Mouse (Mus musculus) neural tube, embryonic 14.5 days (tissue): ENCODE measurements around the gene Cog5. TPM values are rescaled to one million over a fixed set of nuclear protein-coding genes. Genes with fewer than 3 reads are reported as not detected.

Source experiments
- ATAC-seq: fragments of 200-750 bp; cut with Nextera tagmentation; 2 replicates; pipeline ENCODE4 v1.8.0; 2017; ENCODE audit warnings: low read depth, mild to moderate bottlenecking, moderate TSS enrichment, moderate library complexity
- H3K27ac ChIP-seq: fragments of 300-500 bp; sonication (generic); 2 replicates; pipeline ENCODE4 v1.5.1; 2014; ENCODE audit warnings: low read depth, mild to moderate bottlenecking, control low read depth, low read length, moderate library complexity, mixed read lengths
- H3K27me3 ChIP-seq: fragments of 300-500 bp; sonication (generic); 2 replicates; pipeline ENCODE4 v1.6.1; 2014; ENCODE audit warnings: low read length; ENCODE audit not compliant: control insufficient read depth, insufficient read depth
- H3K36me3 ChIP-seq: fragments of 300-500 bp; sonication (generic); 2 replicates; pipeline ENCODE4 v1.6.1; 2014; ENCODE audit warnings: low read length, mixed read lengths; ENCODE audit not compliant: control insufficient read depth, insufficient read depth
- H3K4me1 ChIP-seq: fragments of 300-500 bp; sonication (generic); 2 replicates; pipeline ENCODE4 v1.6.1; 2014; ENCODE audit warnings: low read length; ENCODE audit not compliant: control insufficient read depth, insufficient read depth
- H3K4me2 ChIP-seq: fragments of 300-500 bp; sonication (generic); 2 replicates; pipeline ENCODE4 v1.6.1; 2014; ENCODE audit warnings: mild to moderate bottlenecking, low read depth, low read length, control low read depth
- H3K4me3 ChIP-seq: fragments of 300-500 bp; sonication (generic); 2 replicates; pipeline ENCODE4 v1.5.1; 2014; ENCODE audit warnings: low read depth, low read length, control low read depth, mixed read lengths
- H3K9ac ChIP-seq: fragments of 300-500 bp; sonication (generic); replicated peaks from 2 replicates; pipeline ENCODE4 v1.6.1; 2014; ENCODE audit warnings: low read depth, mild to moderate bottlenecking, control low read depth, low read length, mixed read lengths
- H3K9me3 ChIP-seq: fragments of 300-500 bp; sonication (generic); 2 replicates; pipeline ENCODE4 v1.6.1; 2016; ENCODE audit warnings: low read length; ENCODE audit not compliant: control insufficient read depth
- WGBS: fragments of 180-500 bp; shearing (Covaris S2); extraction: QIAGEN DNeasy Blood & Tissue Kit; methylation state at CpG from one replicate; pipeline ENCODE4 v1.1.7; 2014; 5-methylcytosine and 5-hydroxymethylcytosine counted together
- polyA plus RNA-seq: library from polyadenylated mRNA; unstranded; fragments of >200 nt; fragmentation: Nextera tagmentation; extraction: Ambion mirVana; gene quantifications from 2 replicates; pipeline ENCODE4 v1.2.1, GENCODE M21; 2014

Cog5 gene
- polyA plus RNA-seq, 1 experiment from 2014 or later = 40.1 TPM

DNA sequence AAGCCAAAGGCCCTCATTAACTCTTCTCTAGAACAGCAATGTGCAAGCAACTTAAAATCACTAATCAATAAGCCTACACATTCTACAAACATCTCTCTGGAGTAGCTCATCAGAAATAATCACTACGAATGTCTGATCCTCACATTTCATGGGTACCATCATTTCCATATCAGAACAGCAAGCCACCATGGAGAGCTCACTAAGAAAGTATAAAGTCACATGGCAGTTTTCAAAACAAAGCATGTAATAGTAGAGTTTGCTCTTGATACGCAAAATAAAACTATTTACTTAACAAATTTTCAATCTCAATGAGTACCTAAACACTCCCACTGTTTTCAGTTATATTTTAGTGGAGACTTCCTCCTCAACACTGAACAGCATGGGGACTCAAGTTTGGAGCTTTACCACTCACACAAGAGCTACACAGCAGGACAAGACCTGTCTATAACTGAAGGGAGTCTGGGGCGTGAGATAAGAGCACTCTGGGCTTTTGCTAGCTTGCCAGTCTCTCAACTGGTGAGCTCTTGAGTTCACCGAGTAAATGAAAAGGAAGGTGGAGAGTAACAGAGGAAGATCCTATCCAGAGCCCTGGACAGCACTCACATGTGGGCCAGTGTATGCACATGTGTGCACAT lies 288.5 kb downstream of the Cog5 start:
- 94% methylated on average over 4 of the region's 4 CpGs for WGBS
- ATAC-seq = no peak

DNA sequence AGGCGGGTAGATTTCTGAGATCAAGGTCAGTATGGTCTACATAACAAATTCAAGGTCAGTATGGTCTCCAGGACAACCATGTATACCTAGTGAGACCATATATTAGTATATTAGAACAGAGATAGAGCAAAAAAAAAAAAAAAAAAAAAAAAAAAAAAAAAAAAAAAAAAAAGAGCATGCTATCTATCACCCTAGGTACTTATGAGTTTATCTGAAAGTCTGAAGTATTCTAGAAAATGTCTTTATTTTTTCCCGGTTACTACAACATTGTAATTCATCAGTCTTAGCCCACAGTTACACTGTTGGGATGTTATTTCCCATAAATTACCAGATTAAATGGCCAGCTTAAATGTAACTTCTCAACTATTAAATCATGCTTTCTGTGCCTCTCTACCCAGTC lies 289.7 kb downstream of the Cog5 start:
- no peak overlapping the region for H3K4me2 ChIP-seq
- no peak overlapping the region for H3K4me3 ChIP-seq
- H3K27ac ChIP-seq = no peak overlapping the region
- no peak overlapping the region for H3K9ac ChIP-seq
- ATAC-seq = no peak
- H3K9me3 ChIP-seq = no peaks in the 10 kb centered on the region
- no peaks in the 10 kb centered on the region for H3K4me1 ChIP-seq
- WGBS = 95% methylated on average over 2 of the region's 2 CpGs
- no peaks in the 10 kb centered on the region for H3K27me3 ChIP-seq
- H3K36me3 ChIP-seq = peaks cover 4% of the 10 kb centered on the region

More for the DNA sequence above, 288.5 kb downstream of the Cog5 start:
- Histone ChIP-seq H3K4me1 (no peaks in the 10 kb centered on the region), H3K27me3 (no peaks in the 10 kb centered on the region), H3K4me2 (no peak overlapping the region), H3K9me3 (no peaks in the 10 kb centered on the region), H3K9ac (no peak overlapping the region), H3K27ac (no peak overlapping the region), H3K36me3 (peaks cover 10% of the 10 kb centered on the region), H3K4me3 (no peak overlapping the region)

DNA sequence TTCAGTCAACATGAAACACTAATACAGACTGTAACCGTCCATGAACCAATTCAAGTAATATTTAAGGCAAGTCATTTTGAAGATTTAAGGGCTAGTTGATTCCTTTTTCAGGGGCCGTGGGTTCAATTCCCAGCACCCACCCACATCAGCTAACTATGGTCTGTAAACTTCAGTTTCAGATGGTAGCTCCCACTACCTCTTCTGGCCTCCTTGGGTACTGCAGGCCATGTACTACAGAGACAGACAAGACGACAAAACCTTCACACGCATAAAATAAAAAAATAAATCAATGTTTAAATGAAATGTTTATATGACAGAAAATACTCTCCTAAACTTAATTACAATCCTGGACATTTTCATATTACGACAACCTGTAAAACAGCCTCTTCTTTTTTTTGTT lies 292.8 kb downstream of the Cog5 start:
- H3K4me2 ChIP-seq = no peak overlapping the region
- H3K9me3 ChIP-seq = no peaks in the 10 kb centered on the region
- no peak for ATAC-seq
- no peaks in the 10 kb centered on the region for H3K4me1 ChIP-seq
- no peak overlapping the region for H3K9ac ChIP-seq
- no peak overlapping the region for H3K27ac ChIP-seq
- H3K4me3 ChIP-seq = no peak overlapping the region
- H3K27me3 ChIP-seq = no peaks in the 10 kb centered on the region
- WGBS = 91% methylated on average over 5 of the region's 5 CpGs
- no peaks in the 10 kb centered on the region for H3K36me3 ChIP-seq

DNA sequence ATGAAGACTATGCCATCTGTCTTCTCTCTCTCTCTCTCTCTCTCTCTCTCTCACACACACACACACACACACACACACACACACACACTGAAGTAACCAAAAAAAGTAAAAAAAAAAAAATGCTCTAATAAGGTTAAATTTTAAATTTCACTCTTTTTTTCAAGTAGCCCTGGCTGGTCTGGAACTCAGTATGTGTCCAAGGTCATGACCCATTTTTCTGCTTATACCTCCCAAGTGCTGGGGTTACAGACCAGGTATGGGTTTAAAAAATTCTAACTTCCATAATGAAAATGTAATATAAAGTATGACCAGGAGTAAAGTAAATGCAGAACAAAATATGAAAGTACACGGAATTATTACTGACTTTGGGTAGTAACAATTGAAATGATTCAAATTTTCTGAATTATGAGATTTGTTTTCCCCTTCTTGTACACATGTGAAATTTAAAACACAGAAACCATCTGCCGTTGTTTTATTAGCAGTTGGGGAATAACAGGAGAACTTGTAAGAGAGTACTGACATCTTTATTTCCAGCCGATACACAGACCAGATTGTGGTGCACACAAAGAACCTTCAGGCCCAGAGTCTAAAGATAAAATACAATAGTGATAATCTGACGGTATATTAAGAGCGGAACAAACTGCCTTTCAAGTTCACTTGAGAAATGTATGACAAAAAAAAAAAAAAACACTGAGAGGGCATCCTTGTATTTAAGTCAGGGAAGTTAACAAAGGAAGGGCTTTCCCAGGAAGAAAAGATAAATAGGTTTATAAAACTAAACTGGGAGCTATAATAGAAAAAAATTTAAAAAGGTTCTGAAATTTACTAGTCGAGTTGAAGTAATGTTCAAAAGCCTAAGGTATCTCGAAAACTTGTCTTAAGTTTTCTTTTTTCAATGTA lies 293.7 kb downstream of the Cog5 start:
- Histone ChIP-seq H3K27me3 (no peaks in the 10 kb centered on the region), H3K9me3 (no peaks in the 10 kb centered on the region), H3K4me3 (peak overlapping the region; percentile 89), H3K4me2 (peak overlapping the region; percentile 48), H3K9ac (peak overlapping the region; percentile 89; the same call in 1 of the 2 replicates), H3K4me1 (no peaks in the 10 kb centered on the region), H3K27ac (peak overlapping the region; percentile 97; the same call in 1 of the 2 replicates), H3K36me3 (no peaks in the 10 kb centered on the region)
- ATAC-seq = no peak
- 14% methylated on average over 7 of the region's 7 CpGs for WGBS

DNA sequence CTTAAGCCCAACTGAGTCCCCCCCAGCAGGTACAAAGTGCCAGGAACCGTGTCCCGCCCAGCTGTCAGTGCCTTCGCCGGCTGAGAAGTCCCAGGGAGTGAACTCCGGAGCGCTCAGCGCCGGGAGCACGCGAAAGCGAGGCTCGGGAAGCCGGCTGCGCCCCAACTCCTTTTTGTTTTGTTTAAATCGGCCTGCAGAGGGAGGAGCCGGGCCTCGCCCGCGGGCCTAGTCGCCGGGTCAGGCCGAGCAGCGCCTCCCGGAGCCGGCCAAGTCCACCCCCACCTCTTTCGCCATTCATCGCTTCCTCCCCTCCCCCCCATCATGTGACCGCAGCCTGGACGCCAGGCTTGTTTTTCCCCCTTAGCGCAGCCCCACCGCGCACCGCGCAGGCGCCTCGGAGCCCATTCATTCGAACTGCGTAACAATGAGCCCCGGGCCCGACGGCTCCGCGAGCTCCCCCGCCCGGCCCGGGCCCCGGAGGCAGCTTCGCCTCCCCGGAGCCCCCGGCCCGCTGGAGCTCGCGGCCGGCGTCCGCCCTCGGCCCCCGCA lies 294.6 kb downstream of the Cog5 start:
- WGBS = 0% methylated on average over 49 of the region's 58 CpGs
- Histone ChIP-seq H3K4me2 (peak overlapping the region; percentile 48), H3K27ac (peak overlapping the region; percentile 97), H3K9me3 (no peaks in the 10 kb centered on the region), H3K4me3 (peak overlapping the region; percentile 89), H3K36me3 (no peaks in the 10 kb centered on the region), H3K4me1 (no peaks in the 10 kb centered on the region), H3K27me3 (no peaks in the 10 kb centered on the region), H3K9ac (peak overlapping the region; percentile 89)
- peak; percentile 83 for ATAC-seq

DNA sequence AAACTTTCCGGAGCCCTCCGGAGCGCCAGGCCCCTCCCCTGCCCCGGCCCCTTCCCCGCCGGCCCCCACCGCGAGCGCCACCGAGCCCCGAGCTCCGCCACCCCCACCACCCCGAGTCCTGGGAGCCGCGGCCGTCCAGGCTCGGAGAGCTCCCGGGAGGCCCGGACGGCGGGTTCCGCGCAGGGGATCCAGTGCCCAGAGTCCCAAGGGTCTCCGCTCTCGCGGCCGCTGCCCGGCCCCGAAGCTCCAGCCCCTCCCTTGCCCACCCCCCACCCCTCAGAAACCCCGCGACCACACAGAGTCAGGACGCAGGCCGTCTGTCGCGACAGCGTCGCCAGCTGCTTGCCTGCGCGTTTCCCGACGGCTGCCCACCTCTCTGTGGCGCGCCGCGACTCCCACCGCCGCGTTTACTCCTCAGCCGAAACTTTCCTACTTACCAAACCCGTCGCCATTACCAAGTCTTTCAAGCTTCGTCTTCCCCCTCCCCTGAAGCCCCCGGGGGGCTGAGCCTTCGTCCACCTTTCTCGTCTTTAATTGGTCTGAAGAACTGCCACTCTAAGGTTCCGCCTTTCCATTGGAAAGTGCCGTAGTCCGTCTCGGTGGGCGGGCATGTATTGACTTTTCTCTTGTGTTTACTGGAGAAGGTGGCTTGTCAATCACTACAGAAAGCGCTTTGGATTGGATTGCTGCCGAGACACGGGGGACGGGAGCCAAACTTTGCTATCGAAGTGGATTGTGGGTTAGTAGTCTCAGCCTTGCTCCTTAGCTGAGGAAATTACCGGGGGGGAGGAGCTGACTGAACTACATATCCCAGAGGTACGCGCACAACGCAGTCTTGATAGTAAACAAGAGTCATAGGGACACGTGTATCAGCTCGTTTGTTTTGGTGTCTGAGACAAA lies 295.3 kb downstream of the Cog5 start, which contains the start of gene Hbp1:
TSS of gene Hbp1 (minus strand) at position 777 of the 900 bp plus-strand sequence.
- peak within 1 kb of the TSS; percentile 54 for H3K4me2 ChIP-seq
- peak within 1 kb of the TSS; percentile 89 for H3K9ac ChIP-seq
- no peaks in the 10 kb centered on the region for H3K27me3 ChIP-seq
- no peaks in the 10 kb centered on the region for H3K9me3 ChIP-seq
- peak within 1 kb of the TSS; percentile 89 for H3K4me3 ChIP-seq
- H3K4me1 ChIP-seq = no peaks in the 10 kb centered on the region
- peak within 1 kb of the TSS; percentile 97 for H3K27ac ChIP-seq
- WGBS = under 1% methylated on average over 60 of the region's 71 CpGs
- no peaks in the 10 kb centered on the region for H3K36me3 ChIP-seq
- ATAC-seq = peak; percentile 97

DNA sequence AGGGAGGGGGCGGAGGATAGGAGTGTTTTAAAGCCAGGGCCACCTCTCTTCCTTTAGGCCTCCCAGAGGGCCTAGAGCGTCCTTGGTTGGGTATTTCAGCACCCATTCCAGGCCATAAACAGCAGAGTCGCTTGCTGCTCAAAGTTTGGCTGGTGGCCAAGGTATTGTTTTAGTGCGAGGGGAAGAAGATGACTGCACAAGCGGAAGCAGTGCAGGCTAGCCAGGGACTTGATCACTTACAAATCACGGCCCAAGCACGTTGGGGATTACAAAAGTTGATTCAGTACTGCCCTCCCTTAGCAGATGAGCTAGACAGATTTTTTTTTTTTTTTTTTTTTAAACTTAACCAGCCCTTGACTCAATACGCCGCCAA lies 296.0 kb downstream of the Cog5 start:
- Histone ChIP-seq H3K4me1 (no peaks in the 10 kb centered on the region), H3K9me3 (no peaks in the 10 kb centered on the region), H3K27ac (peak overlapping the region; percentile 16; the same call in 1 of the 2 replicates), H3K4me3 (peak overlapping the region; percentile 30), H3K27me3 (no peaks in the 10 kb centered on the region), H3K4me2 (peak overlapping the region; percentile 54), H3K36me3 (no peaks in the 10 kb centered on the region), H3K9ac (no peak overlapping the region)
- 6% methylated on average over 9 of the region's 9 CpGs for WGBS
- ATAC-seq = no peak

DNA sequence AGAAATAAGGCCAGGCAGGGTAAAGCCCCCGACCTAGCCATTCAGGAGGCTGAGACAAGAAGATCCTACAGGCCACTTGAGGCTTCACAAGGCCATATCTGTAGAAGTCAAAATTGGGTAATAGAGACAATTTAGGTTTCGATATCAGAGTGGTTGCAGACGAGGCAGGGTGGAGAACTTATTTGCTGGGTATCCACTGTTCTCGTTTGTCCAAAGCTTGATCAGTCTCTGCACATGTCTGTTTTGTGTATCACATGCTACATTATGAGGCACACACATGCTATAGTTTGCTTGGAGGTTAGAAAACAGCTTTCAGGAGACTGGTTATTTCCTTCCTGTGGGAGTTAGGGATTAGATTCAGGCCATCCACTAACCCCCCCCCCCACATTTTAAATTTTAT lies 301.2 kb downstream of the Cog5 start:
- Histone ChIP-seq H3K27ac (no peak overlapping the region), H3K27me3 (no peaks in the 10 kb centered on the region), H3K9ac (no peak overlapping the region), H3K9me3 (no peaks in the 10 kb centered on the region), H3K4me2 (no peak overlapping the region), H3K4me3 (no peak overlapping the region), H3K4me1 (no peaks in the 10 kb centered on the region), H3K36me3 (no peaks in the 10 kb centered on the region)
- 90% methylated on average over 4 of the region's 4 CpGs for WGBS
- ATAC-seq = no peak
